Mouse (Mus musculus) midbrain, postnatal 0 days (tissue): ENCODE measurements around the gene Fmo9. TPM values are rescaled to one million over a fixed set of nuclear protein-coding genes. Genes with fewer than 3 reads are reported as not detected.

Experiments
- ATAC-seq: fragments of 200-750 bp; cut with Nextera tagmentation; 2 replicates; pipeline ENCODE4 v1.8.0; 2017; ENCODE audit warnings: moderate number of reproducible peaks, mild to moderate bottlenecking, moderate TSS enrichment, moderate library complexity; ENCODE audit not compliant: low FRiP score
- DNase-seq: peaks from one replicate; pipeline ENCODE4 v3.0.0-alpha.2; 2015; ENCODE audit warnings: low spot score
- H3K27ac ChIP-seq: fragments of 300-500 bp; sonication (generic); 2 replicates; pipeline ENCODE4 v1.5.1; 2014; ENCODE audit warnings: low read depth, mild to moderate bottlenecking, low read length, mixed read lengths
- H3K27me3 ChIP-seq: fragments of 300-500 bp; sonication (generic); 2 replicates; pipeline ENCODE4 v1.6.1; 2014; ENCODE audit warnings: low read length, control low read depth, mixed read lengths; ENCODE audit not compliant: insufficient read depth
- H3K36me3 ChIP-seq: fragments of 300-500 bp; sonication (generic); 2 replicates; pipeline ENCODE4 v1.6.1; 2014; ENCODE audit warnings: low read length, control low read depth, mixed read lengths; ENCODE audit not compliant: insufficient read depth
- H3K4me1 ChIP-seq: fragments of 300-500 bp; sonication (generic); 2 replicates; pipeline ENCODE4 v1.6.1; 2014; ENCODE audit warnings: mild to moderate bottlenecking, control low read depth, antibody characterized with exemption, low read length, mixed read lengths; ENCODE audit not compliant: insufficient read depth
- H3K4me2 ChIP-seq: fragments of 300-500 bp; sonication (generic); 2 replicates; pipeline ENCODE4 v1.6.1; 2014; ENCODE audit warnings: low read depth, mild to moderate bottlenecking, low read length, mixed read lengths; ENCODE audit not compliant: poor library complexity, severe bottlenecking
- H3K4me3 ChIP-seq: fragments of 300-500 bp; sonication (generic); 2 replicates; pipeline ENCODE4 v1.5.1; 2014; ENCODE audit warnings: low read depth, mild to moderate bottlenecking, low read length, moderate library complexity
- H3K9ac ChIP-seq: fragments of 300-500 bp; sonication (generic); replicated peaks from 2 replicates; pipeline ENCODE4 v1.6.1; 2014; ENCODE audit warnings: mild to moderate bottlenecking, low read length, moderate library complexity, mixed read lengths; ENCODE audit not compliant: poor library complexity, severe bottlenecking
- H3K9me3 ChIP-seq: fragments of 300-500 bp; sonication (generic); 2 replicates; pipeline ENCODE4 v1.6.1; 2016; ENCODE audit warnings: low read length, control low read depth
- CTCF ChIP-seq: IDR thresholded peaks from 2 replicates; pipeline ENCODE4 v1.5.1; 2016; ENCODE audit warnings: antibody characterized with exemption, mild to moderate bottlenecking
- WGBS: fragments of 180-500 bp; shearing (Covaris S2); extraction: QIAGEN DNeasy Blood & Tissue Kit; methylation state at CpG from one replicate; pipeline ENCODE4 v1.1.7; 2014; 5-methylcytosine and 5-hydroxymethylcytosine counted together
- polyA plus RNA-seq: library from polyadenylated mRNA; unstranded; fragments of >200 nt; fragmentation: Nextera tagmentation; extraction: Ambion mirVana; gene quantifications from 2 replicates; pipeline ENCODE4 v1.2.1, GENCODE M21; 2015
- total RNA-seq: library from RNA; depleted of rRNA; stranded (reverse); fragments of >200 nt; gene quantifications from 2 replicates; pipeline ENCODE4 v1.2.3, GENCODE M21; 2014; rRNA removed

The Fmo9 gene
- total RNA-seq = not detected in 2 replicates
- polyA plus RNA-seq = not detected in 2 replicates

- 79% methylated on average over 1 of the region's 1 CpGs for WGBS
Observed at GRCm38 (mm10) chr1:166681745-166682144, at the start of gene Fmo9. Gene Fmo9 (minus strand): TSS chr1:166681845.

GRCm38 (mm10) chr1:166730886-166731285, 49.2 kb upstream of the Fmo9 start:
- WGBS = 81% methylated on average over 4 of the region's 4 CpGs

More at GRCm38 (mm10) chr1:166681745-166682144, at the start of gene Fmo9:
- H3K9ac ChIP-seq = no peak within 1 kb of the TSS
- no peak within 1 kb of the TSS for H3K4me3 ChIP-seq
- no peaks in the 10 kb centered on the region for H3K36me3 ChIP-seq
- H3K4me2 ChIP-seq = no peak within 1 kb of the TSS
- no peak for DNase-seq
- ATAC-seq = no peak
- no peaks in the 10 kb centered on the region for H3K4me1 ChIP-seq
- no peaks in the 10 kb centered on the region for H3K27me3 ChIP-seq
- no peak for TF ChIP-seq CTCF
- H3K9me3 ChIP-seq = no peaks in the 10 kb centered on the region
- H3K27ac ChIP-seq = no peak within 1 kb of the TSS

GRCm38 (mm10) chr1:166730215-166730614, 48.6 kb upstream of the Fmo9 start:
- H3K36me3 ChIP-seq = no peaks in the 10 kb centered on the region
- no peak overlapping the region for H3K4me2 ChIP-seq
- WGBS = 83% methylated on average over 2 of the region's 2 CpGs
- no peaks in the 10 kb centered on the region for H3K9me3 ChIP-seq
- ATAC-seq (no peak), DNase-seq (no peak)
- H3K27me3 ChIP-seq = no peaks in the 10 kb centered on the region
- no peak for TF ChIP-seq CTCF
- H3K9ac ChIP-seq = no peak overlapping the region
- H3K4me1 ChIP-seq = no peaks in the 10 kb centered on the region
- H3K27ac ChIP-seq = no peak overlapping the region
- no peak overlapping the region for H3K4me3 ChIP-seq

More at GRCm38 (mm10) chr1:166730886-166731285, 49.2 kb upstream of the Fmo9 start:
- TF ChIP-seq CTCF = no peak
- Histone ChIP-seq H3K4me2 (no peak overlapping the region), H3K9me3 (no peaks in the 10 kb centered on the region), H3K4me3 (no peak overlapping the region), H3K9ac (no peak overlapping the region), H3K4me1 (no peaks in the 10 kb centered on the region), H3K36me3 (no peaks in the 10 kb centered on the region), H3K27me3 (no peaks in the 10 kb centered on the region), H3K27ac (no peak overlapping the region)
- ATAC-seq = no peak
- no peak for DNase-seq

- Histone ChIP-seq H3K27me3 (no peaks in the 10 kb centered on the region), H3K9me3 (no peaks in the 10 kb centered on the region), H3K36me3 (no peaks in the 10 kb centered on the region), H3K4me2 (no peak overlapping the region), H3K4me3 (no peak overlapping the region), H3K9ac (no peak overlapping the region), H3K4me1 (no peaks in the 10 kb centered on the region), H3K27ac (no peak overlapping the region)
- no peak for ATAC-seq
- 90% methylated on average over 7 of the region's 7 CpGs for WGBS
- TF ChIP-seq CTCF = no peak
- no peak for DNase-seq
Observed at GRCm38 (mm10) chr1:166710861-166711260, 29.2 kb upstream of the Fmo9 start.

GRCm38 (mm10) chr1:166702270-166702912, 20.7 kb upstream of the Fmo9 start:
- ATAC-seq (no peak), DNase-seq (no peak)
- no peak overlapping the region for H3K27ac ChIP-seq
- H3K36me3 ChIP-seq = no peaks in the 10 kb centered on the region
- no peaks in the 10 kb centered on the region for H3K9me3 ChIP-seq
- WGBS = 64% methylated on average over 10 of the region's 10 CpGs
- H3K27me3 ChIP-seq = no peaks in the 10 kb centered on the region
- no peak overlapping the region for H3K9ac ChIP-seq
- no peak overlapping the region for H3K4me2 ChIP-seq
- no peak for TF ChIP-seq CTCF
- H3K4me3 ChIP-seq = no peak overlapping the region
- no peaks in the 10 kb centered on the region for H3K4me1 ChIP-seq

- TF ChIP-seq CTCF = peak; percentile 44
- no peak overlapping the region for H3K4me3 ChIP-seq
- ATAC-seq (no peak), DNase-seq (peak; percentile 19)
- no peak overlapping the region for H3K9ac ChIP-seq
- no peaks in the 10 kb centered on the region for H3K36me3 ChIP-seq
- H3K27me3 ChIP-seq = no peaks in the 10 kb centered on the region
- H3K27ac ChIP-seq = no peak overlapping the region
- 65% methylated on average over 5 of the region's 5 CpGs for WGBS
- no peaks in the 10 kb centered on the region for H3K9me3 ChIP-seq
- H3K4me1 ChIP-seq = no peaks in the 10 kb centered on the region
- H3K4me2 ChIP-seq = no peak overlapping the region
Observed at GRCm38 (mm10) chr1:166669264-166669663, 12.4 kb downstream of the Fmo9 start.
